Mouse (Mus musculus): ENCODE results near the gene G530012D18Rik. TPM values are rescaled to one million over a fixed set of nuclear protein-coding genes. Genes with fewer than 3 reads are reported as not detected.
"Not testable (repeated sequence)": the region's sequence is repeated elsewhere in the genome, so short reads cannot be mapped to it uniquely, and the experiment has no call there.

G530012D18Rik gene
- polyA plus RNA-seq, 1 experiment from 2014 or later = not detected

DNA sequence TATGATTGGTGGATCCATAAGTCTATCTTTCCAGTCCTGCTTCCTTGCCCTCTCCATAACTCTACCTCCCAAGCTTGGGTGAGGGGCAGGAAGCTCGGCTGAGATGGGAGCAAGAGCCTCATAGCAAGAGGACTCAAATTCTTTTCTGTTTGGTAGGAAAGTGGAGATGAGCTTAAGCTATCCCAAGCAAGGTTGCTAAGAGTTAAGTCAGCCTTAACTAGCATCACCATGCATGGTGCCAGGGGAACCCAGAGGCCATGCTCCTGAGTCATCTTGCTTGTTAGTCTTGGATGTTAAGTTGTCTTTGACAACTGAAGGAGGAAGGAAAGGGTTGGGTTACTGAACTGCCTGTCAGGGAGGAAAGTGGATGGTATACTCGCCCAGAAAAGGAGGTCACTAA lies 13.2 kb downstream of the G530012D18Rik start:
- H3K27me3 ChIP-seq; H3K27ac ChIP-seq; H3K36me3 ChIP-seq; H3K4me2 ChIP-seq (replicated peaks); H3K4me3 ChIP-seq; H3K9me3 ChIP-seq (replicated peaks); H3K9ac ChIP-seq; H3K4me1 ChIP-seq; ATAC-seq (ENCODE audit: low FRiP score): not testable (repeated sequence)
- WGBS = 85% methylated on average over 1 of the region's 2 CpGs

DNA sequence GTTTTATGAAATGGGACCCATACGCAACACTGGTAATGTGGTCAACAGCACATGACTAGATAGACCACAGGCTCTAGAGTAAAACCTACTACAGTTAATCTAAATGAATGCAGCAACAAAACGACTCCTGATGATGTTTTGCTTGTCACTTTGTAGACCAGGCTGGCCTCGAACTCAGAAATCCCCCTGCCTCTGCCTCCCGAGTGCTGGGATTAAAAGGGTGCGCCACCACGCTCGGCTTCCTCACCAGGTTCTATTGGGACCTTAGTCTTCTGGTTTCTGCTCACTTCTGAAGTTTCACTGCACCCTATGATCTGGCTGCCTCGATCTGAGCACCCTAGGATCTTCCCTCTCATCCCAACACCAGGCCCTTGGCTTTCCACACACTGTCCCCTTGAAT lies 17.1 kb downstream of the G530012D18Rik start:
- 81% methylated on average over 8 of the region's 8 CpGs for WGBS
- H3K4me1 ChIP-seq; H3K27ac ChIP-seq; ATAC-seq (ENCODE audit: low FRiP score); H3K36me3 ChIP-seq; H3K9me3 ChIP-seq (replicated peaks); H3K4me3 ChIP-seq; H3K27me3 ChIP-seq; H3K9ac ChIP-seq; H3K4me2 ChIP-seq (replicated peaks): not testable (repeated sequence)

DNA sequence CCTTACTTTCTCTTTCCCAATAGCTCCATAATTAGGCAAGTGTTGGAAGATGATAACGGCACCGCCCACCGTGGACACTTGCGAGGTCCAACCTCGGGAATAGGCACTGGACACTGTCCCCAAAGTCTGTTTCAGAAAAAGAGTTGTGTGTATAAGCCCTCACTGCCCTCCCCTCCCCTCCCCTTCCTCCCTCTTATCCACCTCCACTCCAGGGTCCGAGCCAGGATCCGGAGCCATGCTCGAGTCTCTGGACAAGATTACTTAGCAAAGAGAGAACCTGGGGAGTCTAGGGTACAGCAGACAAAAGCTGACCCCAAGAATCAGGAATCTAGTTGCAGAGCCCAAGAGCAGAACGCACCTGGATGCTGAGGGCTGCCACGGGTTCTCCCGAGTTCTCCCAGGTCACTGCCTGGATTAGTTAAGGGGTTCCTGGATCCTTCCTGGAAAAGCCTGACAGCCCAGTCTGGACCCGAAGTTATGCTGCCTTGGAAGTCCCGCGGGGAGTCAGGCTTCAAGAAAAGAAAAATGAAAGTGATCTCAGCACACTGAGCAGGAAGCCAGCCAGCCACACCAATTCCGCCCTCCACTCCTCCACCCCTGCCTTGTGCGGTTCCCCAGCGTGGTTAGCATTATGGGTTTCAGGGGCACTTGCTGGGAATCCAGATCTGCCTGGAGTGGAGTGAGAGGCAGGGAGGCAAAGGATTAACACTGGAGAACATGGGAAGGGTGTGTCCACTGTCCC lies 23.0 kb downstream of the G530012D18Rik start, which contains the start of gene Sp110:
Gene Sp110 (minus strand): TSS at position 547 of the 742 bp plus-strand sequence.
- not testable (repeated sequence) for H3K4me2 ChIP-seq (replicated peaks); ATAC-seq (ENCODE audit: low FRiP score); H3K4me1 ChIP-seq; H3K27me3 ChIP-seq; H3K36me3 ChIP-seq; H3K4me3 ChIP-seq; H3K27ac ChIP-seq; H3K9ac ChIP-seq; H3K9me3 ChIP-seq (replicated peaks)
- WGBS = 74% methylated on average over 17 of the region's 17 CpGs

DNA sequence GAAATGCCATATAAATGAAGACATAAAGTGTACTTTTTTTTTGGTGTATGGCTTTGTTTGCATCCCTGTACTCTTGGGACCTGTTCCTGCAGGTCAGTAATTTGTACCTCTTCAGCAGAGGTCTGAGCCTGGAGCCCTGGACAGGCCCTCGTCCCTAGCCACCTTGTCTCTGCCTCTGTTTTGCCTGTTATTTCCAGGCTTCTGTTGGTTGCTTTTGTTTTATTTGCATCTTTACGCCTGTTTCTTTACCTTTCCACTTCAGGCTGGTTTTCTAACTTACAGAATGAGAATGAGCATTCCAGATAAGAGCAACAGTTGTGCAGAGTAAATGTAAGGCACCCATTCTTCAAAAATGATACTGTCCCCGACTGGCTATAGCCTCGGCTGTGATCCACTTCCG lies 24.6 kb downstream of the G530012D18Rik start, which contains the start of gene Sp140:
Gene Sp140 (plus strand): TSS at position 301 of the 400 bp plus-strand sequence.
- not testable (repeated sequence) for H3K4me1 ChIP-seq; H3K36me3 ChIP-seq; H3K9me3 ChIP-seq (replicated peaks); H3K27ac ChIP-seq; H3K4me2 ChIP-seq (replicated peaks); H3K27me3 ChIP-seq; H3K9ac ChIP-seq; ATAC-seq (ENCODE audit: low FRiP score); H3K4me3 ChIP-seq
- WGBS = 60% methylated on average over 1 of the region's 5 CpGs

DNA sequence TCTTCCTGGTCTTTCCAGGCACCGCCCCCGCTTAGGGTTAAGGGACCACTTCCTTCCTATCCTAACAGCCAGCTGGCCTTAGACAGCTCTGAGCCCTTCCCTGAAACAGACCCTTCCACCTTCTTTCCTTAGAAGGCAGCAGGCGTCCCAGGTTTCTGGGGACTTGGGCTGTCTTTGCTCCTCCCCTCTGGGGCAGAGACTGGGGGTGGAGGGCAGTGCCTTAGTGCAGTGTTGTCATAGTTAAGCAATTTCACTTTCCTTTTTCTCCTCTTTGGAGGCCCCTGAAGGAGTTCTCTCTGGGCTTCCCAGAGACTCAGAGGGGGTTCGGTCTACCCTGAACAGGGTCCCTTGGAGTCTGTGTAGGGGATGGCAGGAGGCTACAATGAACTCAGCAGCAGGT lies 25.3 kb downstream of the G530012D18Rik start:
- not testable (repeated sequence) for H3K4me2 ChIP-seq (replicated peaks); H3K27me3 ChIP-seq; ATAC-seq (ENCODE audit: low FRiP score); H3K27ac ChIP-seq; H3K9me3 ChIP-seq (replicated peaks); H3K36me3 ChIP-seq; H3K9ac ChIP-seq; H3K4me3 ChIP-seq; H3K4me1 ChIP-seq
- 55% methylated on average over 4 of the region's 4 CpGs for WGBS

DNA sequence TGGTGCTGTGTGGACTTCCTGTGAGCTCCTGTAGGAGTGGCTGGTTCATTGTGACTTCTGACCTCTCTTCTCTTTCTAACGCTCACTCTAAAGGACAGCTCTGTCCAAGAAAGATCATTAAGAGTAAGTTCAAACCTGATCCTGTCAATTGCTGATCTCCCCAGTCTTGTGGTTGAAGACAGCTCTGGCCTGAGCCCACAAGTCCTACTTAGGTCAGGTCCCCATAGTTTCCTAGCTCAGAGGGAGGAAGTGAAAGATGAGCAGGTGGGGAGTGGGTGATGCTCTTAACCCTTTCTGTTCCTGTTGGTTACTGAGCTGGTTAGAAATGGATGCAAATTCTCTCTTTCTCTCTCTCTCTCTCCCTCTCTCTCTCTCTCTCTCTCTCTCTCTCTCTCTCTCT lies 28.9 kb downstream of the G530012D18Rik start:
- not testable (repeated sequence) for H3K36me3 ChIP-seq; H3K27me3 ChIP-seq; H3K9ac ChIP-seq; H3K9me3 ChIP-seq (replicated peaks); H3K4me3 ChIP-seq; H3K4me1 ChIP-seq; ATAC-seq (ENCODE audit: low FRiP score); H3K4me2 ChIP-seq (replicated peaks); H3K27ac ChIP-seq
- 80% methylated on average over 1 of the region's 1 CpGs for WGBS

DNA sequence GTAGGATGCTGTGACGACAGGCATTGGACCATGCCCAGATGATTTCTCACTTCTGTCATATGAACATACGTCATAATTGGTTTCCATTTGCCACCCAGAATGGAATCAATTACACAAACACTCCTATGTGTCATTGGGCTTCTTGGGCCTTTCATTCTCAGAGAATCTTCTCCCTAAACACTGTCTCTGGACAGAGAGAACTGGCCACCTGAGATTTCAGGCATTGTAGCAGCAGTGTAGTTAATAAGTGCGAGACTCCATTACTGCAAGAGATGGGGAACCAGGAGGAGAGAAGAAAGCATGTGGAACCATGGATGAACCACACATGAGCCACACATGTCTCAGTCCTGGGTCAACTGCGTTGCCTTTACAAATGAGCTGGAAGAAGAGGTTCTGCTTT lies 32.9 kb downstream of the G530012D18Rik start:
- not testable (repeated sequence) for H3K4me3 ChIP-seq; H3K36me3 ChIP-seq; H3K27me3 ChIP-seq; H3K4me2 ChIP-seq (replicated peaks); H3K9ac ChIP-seq; H3K4me1 ChIP-seq; ATAC-seq (ENCODE audit: low FRiP score); H3K27ac ChIP-seq; H3K9me3 ChIP-seq (replicated peaks)
- 84% methylated on average over 4 of the region's 4 CpGs for WGBS

DNA sequence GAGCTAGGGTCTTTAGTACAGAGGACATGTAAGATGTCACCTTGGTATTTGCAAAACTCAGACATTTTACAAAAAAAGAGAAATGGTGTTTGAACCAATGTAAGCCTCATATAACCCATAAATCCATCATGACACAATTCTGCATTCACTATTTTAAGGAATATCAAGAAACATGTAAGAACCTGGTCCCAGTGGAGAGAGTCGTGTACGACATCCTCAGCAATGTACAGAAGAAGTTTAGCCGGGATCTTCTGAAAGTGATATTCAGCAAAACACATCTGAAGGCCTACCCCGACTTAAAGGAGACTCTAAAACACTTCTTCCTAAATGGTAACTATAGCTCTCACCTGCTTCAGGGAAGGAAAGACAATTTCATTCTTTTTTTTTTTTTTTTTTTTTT lies 35.1 kb downstream of the G530012D18Rik start:
- WGBS = no CpG with 5 or more reads among the region's 4 CpGs
- H3K4me2 ChIP-seq (replicated peaks); H3K4me1 ChIP-seq; H3K36me3 ChIP-seq; H3K9ac ChIP-seq; H3K9me3 ChIP-seq (replicated peaks); ATAC-seq (ENCODE audit: low FRiP score); H3K4me3 ChIP-seq; H3K27ac ChIP-seq; H3K27me3 ChIP-seq: not testable (repeated sequence)

DNA sequence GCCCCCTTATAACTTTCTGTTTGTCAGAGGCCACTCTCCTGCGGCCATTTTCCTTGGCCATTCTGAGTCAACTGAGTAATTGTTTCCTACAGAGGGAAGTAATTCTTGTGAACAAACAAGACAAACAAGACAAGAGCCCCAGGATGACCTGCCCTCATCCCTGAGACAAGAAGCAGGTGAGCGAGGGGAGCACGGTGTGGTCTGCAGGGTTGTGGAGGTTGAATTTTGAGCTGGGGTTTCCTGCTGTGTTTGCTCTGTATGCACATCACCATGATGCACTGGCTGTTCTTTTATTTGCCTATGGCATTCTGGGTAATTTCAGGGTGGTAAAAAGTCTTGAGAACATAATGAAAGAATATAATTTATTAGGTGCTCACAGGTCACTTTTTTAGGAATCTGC lies 39.6 kb downstream of the G530012D18Rik start:
- WGBS = 95% methylated on average over 3 of the region's 3 CpGs
- ATAC-seq (ENCODE audit: low FRiP score); H3K27me3 ChIP-seq; H3K36me3 ChIP-seq; H3K4me2 ChIP-seq (replicated peaks); H3K4me3 ChIP-seq; H3K27ac ChIP-seq; H3K9ac ChIP-seq; H3K4me1 ChIP-seq; H3K9me3 ChIP-seq (replicated peaks): not testable (repeated sequence)

DNA sequence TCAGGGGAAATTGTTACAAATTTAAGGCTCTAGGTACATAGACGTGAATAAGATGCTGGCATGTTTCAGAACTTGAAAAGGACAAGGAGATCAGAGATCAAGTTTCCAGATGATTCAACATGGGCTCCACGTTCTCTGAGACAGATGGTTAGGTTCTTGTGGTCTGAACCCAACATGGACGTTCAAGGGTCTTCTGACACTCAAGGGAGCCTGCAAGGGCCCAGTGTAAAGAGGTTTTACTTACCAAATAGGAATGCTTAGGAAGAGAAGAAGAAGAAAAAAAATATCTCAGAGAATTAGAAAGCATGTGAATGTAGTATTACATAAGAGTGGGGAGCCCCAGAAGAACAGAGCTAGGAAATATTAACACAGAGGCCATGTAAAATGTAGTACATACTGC lies 40.3 kb downstream of the G530012D18Rik start:
- not testable (repeated sequence) for H3K4me2 ChIP-seq (replicated peaks); H3K4me3 ChIP-seq; H3K9me3 ChIP-seq (replicated peaks); H3K36me3 ChIP-seq; H3K9ac ChIP-seq; H3K27me3 ChIP-seq; ATAC-seq (ENCODE audit: low FRiP score); H3K27ac ChIP-seq; H3K4me1 ChIP-seq
- WGBS = 68% methylated on average over 3 of the region's 3 CpGs

DNA sequence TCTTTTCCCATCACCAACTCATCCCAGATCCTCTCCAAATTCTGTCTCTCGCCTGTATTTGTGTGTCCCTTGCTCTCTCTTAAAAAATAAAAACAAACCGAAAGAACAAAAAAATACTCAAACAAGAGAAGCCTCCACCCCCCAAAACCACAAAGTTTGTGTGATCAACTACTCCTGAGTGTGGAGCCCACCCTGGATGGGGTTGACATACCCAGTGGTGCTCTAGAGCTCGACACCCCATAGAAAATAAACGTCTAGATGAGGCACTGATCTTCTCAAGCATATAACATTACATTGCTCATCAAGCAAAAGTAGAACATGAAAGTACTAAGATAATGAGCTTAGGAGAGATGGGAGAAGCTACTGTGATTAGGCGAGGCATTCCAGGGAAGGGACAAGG lies 41.7 kb downstream of the G530012D18Rik start:
- not testable (repeated sequence) for H3K4me1 ChIP-seq; H3K27ac ChIP-seq; ATAC-seq (ENCODE audit: low FRiP score); H3K4me2 ChIP-seq (replicated peaks); H3K4me3 ChIP-seq; H3K27me3 ChIP-seq; H3K9me3 ChIP-seq (replicated peaks); H3K9ac ChIP-seq; H3K36me3 ChIP-seq
- 59% methylated on average over 4 of the region's 5 CpGs for WGBS

DNA sequence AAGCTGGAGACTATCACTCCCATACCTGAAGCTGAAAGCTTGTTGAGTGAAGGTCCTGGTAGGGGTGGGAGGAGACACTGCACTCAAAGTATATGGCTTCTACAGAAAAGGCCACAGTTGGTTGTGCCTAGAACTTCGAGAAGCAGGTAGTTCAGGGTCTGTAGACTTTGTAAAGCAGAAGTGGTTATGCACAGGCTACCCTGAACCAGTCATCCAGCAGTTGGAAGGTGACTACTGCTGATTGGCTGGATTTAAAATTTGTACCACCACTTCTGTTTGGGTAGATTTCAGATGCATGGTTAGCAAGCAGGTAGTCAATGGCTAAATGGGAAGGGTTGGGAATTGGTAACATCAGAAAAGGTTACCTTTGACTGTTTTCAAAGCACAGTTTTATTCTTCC lies 43.2 kb downstream of the G530012D18Rik start:
- H3K27me3 ChIP-seq; H3K9ac ChIP-seq; H3K27ac ChIP-seq; H3K4me3 ChIP-seq; ATAC-seq (ENCODE audit: low FRiP score); H3K4me1 ChIP-seq; H3K36me3 ChIP-seq; H3K4me2 ChIP-seq (replicated peaks); H3K9me3 ChIP-seq (replicated peaks): not testable (repeated sequence)
- WGBS = 73% methylated on average over 1 of the region's 1 CpGs
